Mouse (Mus musculus): ENCODE measurements at regions not wholly inside any gene's neighbourhood (a gene's known extent, or its start where the extent isn't known, plus 50 kb on each side); places are given as distances from the start of the nearest gene placed in this dataset.
A peak's percentile ranks its signal among the peaks of the same experiment; 100 is the strongest.

- H3K9ac ChIP-seq = no peak overlapping the region
- H3K4me3 ChIP-seq = no peak overlapping the region
- no peaks in the 10 kb centered on the region for H3K27me3 ChIP-seq
- H3K36me3 ChIP-seq = no peaks in the 10 kb centered on the region
- no peak overlapping the region for H3K4me2 ChIP-seq
- H3K4me1 ChIP-seq (replicated peaks) = no peaks in the 10 kb centered on the region
- no peak overlapping the region for H3K27ac ChIP-seq (replicated peaks)
- ATAC-seq (ENCODE audit: low read depth) = no peak
- 100% methylated on average over 1 of the region's 1 CpGs for WGBS
- H3K9me3 ChIP-seq = no peaks in the 10 kb centered on the region; the same call in 1 of the 2 replicates
Measured at GRCm38 (mm10) chr4:82056671-82057070, 614.1 kb upstream of the Mpdz start.

GRCm38 (mm10) chr4:82048171-82048570, 605.6 kb upstream of the Mpdz start:
- Histone ChIP-seq H3K9me3 (no peaks in the 10 kb centered on the region), H3K27ac (replicated peaks) (no peak overlapping the region), H3K36me3 (no peaks in the 10 kb centered on the region), H3K27me3 (no peaks in the 10 kb centered on the region), H3K4me1 (replicated peaks) (no peaks in the 10 kb centered on the region), H3K9ac (no peak overlapping the region), H3K4me3 (no peak overlapping the region), H3K4me2 (no peak overlapping the region)
- ATAC-seq (ENCODE audit: low read depth) = no peak
- 88% methylated on average over 2 of the region's 2 CpGs for WGBS

GRCm38 (mm10) chr4:82037473-82037872, 594.9 kb upstream of the Mpdz start:
- no peaks in the 10 kb centered on the region for H3K4me1 ChIP-seq (replicated peaks)
- H3K9me3 ChIP-seq = no peaks in the 10 kb centered on the region
- no peak overlapping the region for H3K4me3 ChIP-seq
- H3K9ac ChIP-seq = no peak overlapping the region
- H3K4me2 ChIP-seq = no peak overlapping the region
- no peaks in the 10 kb centered on the region for H3K36me3 ChIP-seq
- 91% methylated on average over 1 of the region's 1 CpGs for WGBS
- ATAC-seq (ENCODE audit: low read depth) = no peak
- H3K27me3 ChIP-seq = no peaks in the 10 kb centered on the region
- no peak overlapping the region for H3K27ac ChIP-seq (replicated peaks)

- Histone ChIP-seq H3K27ac (replicated peaks) (no peak overlapping the region), H3K9ac (no peak overlapping the region), H3K4me1 (replicated peaks) (no peaks in the 10 kb centered on the region), H3K4me3 (no peak overlapping the region), H3K4me2 (no peak overlapping the region), H3K27me3 (no peaks in the 10 kb centered on the region), H3K36me3 (no peaks in the 10 kb centered on the region), H3K9me3 (no peaks in the 10 kb centered on the region)
- no peak for ATAC-seq (ENCODE audit: low read depth)
- WGBS = 52% methylated on average over 3 of the region's 3 CpGs
Measured at GRCm38 (mm10) chr4:82035074-82035703, 592.6 kb upstream of the Mpdz start.

- no peak overlapping the region for H3K4me2 ChIP-seq
- H3K36me3 ChIP-seq = no peaks in the 10 kb centered on the region
- H3K9ac ChIP-seq = no peak overlapping the region
- ATAC-seq (ENCODE audit: low read depth) = no peak
- no peak overlapping the region for H3K27ac ChIP-seq (replicated peaks)
- H3K4me1 ChIP-seq (replicated peaks) = no peaks in the 10 kb centered on the region
- no peaks in the 10 kb centered on the region for H3K9me3 ChIP-seq
- H3K27me3 ChIP-seq = no peaks in the 10 kb centered on the region
- H3K4me3 ChIP-seq = no peak overlapping the region
- 89% methylated on average over 9 of the region's 9 CpGs for whole genome bisulfite sequencing
Measured at GRCm38 (mm10) chr4:82029237-82029636, 586.6 kb upstream of the Mpdz start.

GRCm38 (mm10) chr4:82027447-82027881, 584.8 kb upstream of the Mpdz start:
- Histone ChIP-seq H3K4me3 (no peak overlapping the region), H3K27me3 (no peaks in the 10 kb centered on the region), H3K36me3 (no peaks in the 10 kb centered on the region), H3K9me3 (no peaks in the 10 kb centered on the region), H3K4me1 (replicated peaks) (no peaks in the 10 kb centered on the region), H3K9ac (no peak overlapping the region), H3K27ac (replicated peaks) (no peak overlapping the region), H3K4me2 (no peak overlapping the region)
- no peak for ATAC-seq (ENCODE audit: low read depth)
- 66% methylated on average over 9 of the region's 9 CpGs for WGBS

GRCm38 (mm10) chr4:82001406-82001732, 558.8 kb upstream of the Mpdz start:
- no peak overlapping the region for H3K4me2 ChIP-seq
- 77% methylated on average over 6 of the region's 6 CpGs for WGBS
- no peak overlapping the region for H3K4me3 ChIP-seq
- ATAC-seq (ENCODE audit: low read depth) = no peak
- no peak overlapping the region for H3K9ac ChIP-seq
- H3K27ac ChIP-seq (replicated peaks) = no peak overlapping the region; the same call in 1 of the 2 replicates
- H3K27me3 ChIP-seq = no peaks in the 10 kb centered on the region
- H3K36me3 ChIP-seq = no peaks in the 10 kb centered on the region
- H3K4me1 ChIP-seq (replicated peaks) = peaks cover 20% of the 10 kb centered on the region
- H3K9me3 ChIP-seq = no peaks in the 10 kb centered on the region

- WGBS = 71% methylated on average over 19 of the region's 19 CpGs
- ATAC-seq (ENCODE audit: low read depth) = no peak
- no peak overlapping the region for H3K4me3 ChIP-seq
- no peaks in the 10 kb centered on the region for H3K36me3 ChIP-seq
- H3K9me3 ChIP-seq = no peaks in the 10 kb centered on the region
- H3K9ac ChIP-seq = no peak overlapping the region
- H3K4me1 ChIP-seq (replicated peaks) = peaks cover 20% of the 10 kb centered on the region
- H3K4me2 ChIP-seq = no peak overlapping the region
- H3K27ac ChIP-seq (replicated peaks) = peak overlapping the region; percentile 34
- H3K27me3 ChIP-seq = no peaks in the 10 kb centered on the region
Measured at GRCm38 (mm10) chr4:82000590-82001405, 558.2 kb upstream of the Mpdz start.

GRCm38 (mm10) chr4:81999654-82000314, 557.2 kb upstream of the Mpdz start:
- Histone ChIP-seq H3K9me3 (no peaks in the 10 kb centered on the region), H3K4me1 (replicated peaks) (peaks cover 20% of the 10 kb centered on the region), H3K27ac (replicated peaks) (peak overlapping the region; percentile 34), H3K9ac (no peak overlapping the region), H3K27me3 (no peaks in the 10 kb centered on the region), H3K4me2 (no peak overlapping the region), H3K36me3 (no peaks in the 10 kb centered on the region), H3K4me3 (no peak overlapping the region)
- 48% methylated on average over 11 of the region's 11 CpGs for WGBS
- peak; percentile 53 for ATAC-seq (ENCODE audit: low read depth)

GRCm38 (mm10) chr4:81999093-81999492, 556.5 kb upstream of the Mpdz start:
- no peak overlapping the region for H3K4me3 ChIP-seq
- WGBS = 85% methylated on average over 3 of the region's 3 CpGs
- H3K9me3 ChIP-seq = no peaks in the 10 kb centered on the region
- no peak overlapping the region for H3K4me2 ChIP-seq
- H3K27ac ChIP-seq (replicated peaks) = no peak overlapping the region
- H3K4me1 ChIP-seq (replicated peaks) = peaks cover 20% of the 10 kb centered on the region
- H3K9ac ChIP-seq = no peak overlapping the region
- no peaks in the 10 kb centered on the region for H3K27me3 ChIP-seq
- no peaks in the 10 kb centered on the region for H3K36me3 ChIP-seq
- no peak for ATAC-seq (ENCODE audit: low read depth)

- no peaks in the 10 kb centered on the region for H3K36me3 ChIP-seq
- 78% methylated on average over 3 of the region's 3 CpGs for WGBS
- no peak overlapping the region for H3K27ac ChIP-seq (replicated peaks)
- H3K9ac ChIP-seq = no peak overlapping the region
- ATAC-seq (ENCODE audit: low read depth) = no peak
- peaks cover 20% of the 10 kb centered on the region for H3K4me1 ChIP-seq (replicated peaks)
- no peak overlapping the region for H3K4me2 ChIP-seq
- no peaks in the 10 kb centered on the region for H3K27me3 ChIP-seq
- H3K9me3 ChIP-seq = no peaks in the 10 kb centered on the region
- H3K4me3 ChIP-seq = no peak overlapping the region
Measured at GRCm38 (mm10) chr4:81996445-81996844, 553.8 kb upstream of the Mpdz start.

GRCm38 (mm10) chr4:81995243-81995642, 552.6 kb upstream of the Mpdz start:
- H3K9me3 ChIP-seq = no peaks in the 10 kb centered on the region
- no peak overlapping the region for H3K4me2 ChIP-seq
- H3K4me1 ChIP-seq (replicated peaks) = peaks cover 11% of the 10 kb centered on the region
- no peaks in the 10 kb centered on the region for H3K27me3 ChIP-seq
- no peak overlapping the region for H3K4me3 ChIP-seq
- WGBS = 89% methylated on average over 3 of the region's 3 CpGs
- H3K9ac ChIP-seq = no peak overlapping the region
- no peaks in the 10 kb centered on the region for H3K36me3 ChIP-seq
- no peak for ATAC-seq (ENCODE audit: low read depth)
- no peak overlapping the region for H3K27ac ChIP-seq (replicated peaks)

Measured in neural tube, embryonic 13.5 days (tissue).